Mouse (Mus musculus) stomach, postnatal 0 days (tissue): ENCODE results near the gene Tcp10b. TPM values are rescaled to one million over a fixed set of nuclear protein-coding genes. Genes with fewer than 3 reads are reported as not detected.
"Not testable (repeated sequence)": the region's sequence is repeated elsewhere in the genome, so short reads cannot be mapped to it uniquely, and the experiment has no call there.

Experiments used
- ATAC-seq: fragments of 200-750 bp; cut with Nextera tagmentation; 2 replicates; pipeline ENCODE4 v1.8.0; 2017; ENCODE audit not compliant: low FRiP score, low TSS enrichment
- DNase-seq: peaks from one replicate; pipeline ENCODE4 v3.0.0-alpha.2; 2016; ENCODE audit warnings: low spot score
- H3K27ac ChIP-seq: fragments of 300-500 bp; sonication (generic); replicated peaks from 2 replicates; pipeline ENCODE4 v1.5.1; 2014; ENCODE audit warnings: mild to moderate bottlenecking, control low read depth
- H3K27me3 ChIP-seq: fragments of 300-500 bp; sonication (generic); 2 replicates; pipeline ENCODE4 v1.6.1; 2014; ENCODE audit warnings: low read length; ENCODE audit not compliant: control insufficient read depth, insufficient read depth
- H3K36me3 ChIP-seq: fragments of 300-500 bp; sonication (generic); 2 replicates; pipeline ENCODE4 v1.6.1; 2014; ENCODE audit warnings: low read length, mixed read lengths; ENCODE audit not compliant: control insufficient read depth, insufficient read depth
- H3K4me1 ChIP-seq: fragments of 300-500 bp; sonication (generic); replicated peaks from 2 replicates; pipeline ENCODE4 v1.6.1; 2014; ENCODE audit warnings: antibody characterized with exemption; ENCODE audit not compliant: control insufficient read depth, insufficient read depth
- H3K4me2 ChIP-seq: fragments of 300-500 bp; sonication (generic); replicated peaks from 2 replicates; pipeline ENCODE4 v1.6.1; 2014; ENCODE audit warnings: low read depth, mild to moderate bottlenecking, control low read depth, moderate library complexity
- H3K4me3 ChIP-seq: fragments of 300-500 bp; sonication (generic); 2 replicates; pipeline ENCODE4 v1.5.1; 2014; ENCODE audit warnings: low read depth, low read length, control low read depth
- H3K9ac ChIP-seq: fragments of 300-500 bp; sonication (generic); 2 replicates; pipeline ENCODE4 v1.6.1; 2014; ENCODE audit warnings: mild to moderate bottlenecking, low read length, control low read depth, mixed read lengths
- H3K9me3 ChIP-seq: fragments of 300-500 bp; sonication (generic); 2 replicates; pipeline ENCODE4 v1.6.1; 2016; ENCODE audit warnings: low read length; ENCODE audit not compliant: control insufficient read depth
- WGBS: fragments of 180-500 bp; shearing (Covaris S2); extraction: QIAGEN DNeasy Blood & Tissue Kit; methylation state at CpG from one replicate; pipeline ENCODE4 v1.1.7; 2014; 5-methylcytosine and 5-hydroxymethylcytosine counted together
- polyA plus RNA-seq: library from polyadenylated mRNA; unstranded; fragments of >200 nt; fragmentation: Nextera tagmentation; extraction: Ambion mirVana; gene quantifications from 2 replicates; pipeline ENCODE4 v1.2.1, GENCODE M21; 2015

The Tcp10b gene
- polyA plus RNA-seq, 1 experiment from 2014 or later, result 0.17 TPM

GRCm38 (mm10) chr17:13129737-13130465, 69.0 kb downstream of the Tcp10b start:
- not testable (repeated sequence) for H3K36me3 ChIP-seq, H3K9ac ChIP-seq, DNase-seq, H3K4me1 ChIP-seq, H3K27ac ChIP-seq, H3K27me3 ChIP-seq, H3K4me2 ChIP-seq, H3K4me3 ChIP-seq, ATAC-seq, H3K9me3 ChIP-seq
- WGBS, result 73% methylated on average over 7 of the region's 11 CpGs

DNA sequence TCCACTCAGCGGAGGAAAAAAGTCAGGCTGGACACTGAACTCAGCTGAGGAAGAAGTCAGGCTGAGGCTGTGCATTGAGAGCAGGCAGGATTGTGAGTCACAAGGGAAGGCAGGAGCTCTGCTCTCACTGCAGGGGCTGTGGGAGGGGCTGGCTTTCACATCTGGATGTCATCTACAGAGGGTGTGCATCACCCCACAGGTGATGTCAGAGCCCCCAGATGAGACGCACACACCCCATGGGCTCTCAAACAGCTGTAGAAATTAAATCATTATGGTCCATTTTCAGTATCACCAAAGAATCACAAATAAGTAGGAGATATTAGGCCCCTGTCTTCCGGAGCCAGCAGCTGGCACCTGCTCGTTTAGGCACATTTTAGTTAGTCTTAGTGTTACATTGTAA, 70.8 kb downstream of the Tcp10b start, which contains the start of gene Unc93a:
Unc93a (minus strand) TSS at position 101 of the 400 bp plus-strand sequence.
- not testable (repeated sequence) for H3K27ac ChIP-seq, H3K4me1 ChIP-seq, ATAC-seq, DNase-seq, H3K9ac ChIP-seq, H3K36me3 ChIP-seq, H3K4me3 ChIP-seq, H3K4me2 ChIP-seq, H3K9me3 ChIP-seq, H3K27me3 ChIP-seq
- 73% methylated on average over 3 of the region's 4 CpGs for WGBS

Other genes starting within 250 kb of the Tcp10b start
- gene Mas1, start 193.0 kb upstream of the Tcp10b start, polyA plus RNA-seq, result 0.12 and 0.21 TPM in 2 replicates
- gene Mrgprh, start 185.1 kb upstream of the Tcp10b start, polyA plus RNA-seq, result not detected in 2 replicates
- 0.45 and 0.63 TPM in 2 replicates for gene Pnldc1, start 150.9 kb upstream of the Tcp10b start, polyA plus RNA-seq
- 225 and 240 TPM in 2 replicates for gene Tcp1, start 145.4 kb upstream of the Tcp10b start, polyA plus RNA-seq
- gene Mrpl18, start 144.8 kb upstream of the Tcp10b start, polyA plus RNA-seq, result 93.7 and 101 TPM in 2 replicates
- 0.62 and 0.73 TPM in 2 replicates for gene Acat3, start 120.5 kb upstream of the Tcp10b start, polyA plus RNA-seq
- 76.0 and 81.8 TPM in 2 replicates for gene Acat2, start 100.4 kb upstream of the Tcp10b start, polyA plus RNA-seq
- 75.2 and 75.4 TPM in 2 replicates for gene Wtap, start 66.9 kb upstream of the Tcp10b start, polyA plus RNA-seq
- 176 and 186 TPM in 2 replicates for gene Sod2, start 54.3 kb upstream of the Tcp10b start, polyA plus RNA-seq
- gene Gpr31b, start 8.8 kb upstream of the Tcp10b start, polyA plus RNA-seq, result 0.12 TPM in 1 of 2 replicates, not detected in the other
- gene Unc93a, start 70.7 kb downstream of the Tcp10b start, polyA plus RNA-seq, result 0.05 TPM in 2 replicates
- gene Smok2a, start 160.1 kb downstream of the Tcp10b start, polyA plus RNA-seq, result 0.08 TPM in 1 of 2 replicates, not detected in the other
- gene Smok2b, start 169.2 kb downstream of the Tcp10b start, polyA plus RNA-seq, result 0.07 TPM in 1 of 2 replicates, not detected in the other